Mouse (Mus musculus) neural tube, embryonic 12.5 days (tissue): ENCODE data around the gene 1700029F12Rik. TPM values are rescaled to one million over a fixed set of nuclear protein-coding genes. Genes with fewer than 3 reads are reported as not detected.

Source experiments
- ATAC-seq: fragments of 200-750 bp; cut with Nextera tagmentation; 2 replicates; pipeline ENCODE4 v1.8.0; 2017; ENCODE audit warnings: low read depth, mild to moderate bottlenecking, moderate TSS enrichment, moderate library complexity; ENCODE audit not compliant: low FRiP score
- H3K27ac ChIP-seq: fragments of 300-500 bp; sonication (generic); 2 replicates; pipeline ENCODE4 v1.5.1; 2016
- H3K27me3 ChIP-seq: fragments of 300-500 bp; sonication (generic); replicated peaks from 2 replicates; pipeline ENCODE4 v1.6.1; 2016; ENCODE audit warnings: mild to moderate bottlenecking
- H3K36me3 ChIP-seq: fragments of 300-500 bp; sonication (generic); 2 replicates; pipeline ENCODE4 v1.6.1; 2016; ENCODE audit warnings: mild to moderate bottlenecking
- H3K4me1 ChIP-seq: fragments of 300-500 bp; sonication (generic); 2 replicates; pipeline ENCODE4 v1.6.1; 2016
- H3K4me2 ChIP-seq: fragments of 300-500 bp; sonication (generic); replicated peaks from 2 replicates; pipeline ENCODE4 v1.6.1; 2016; ENCODE audit warnings: mild to moderate bottlenecking
- H3K4me3 ChIP-seq: fragments of 300-500 bp; sonication (generic); 2 replicates; pipeline ENCODE4 v1.5.1; 2016
- H3K9ac ChIP-seq: fragments of 300-500 bp; sonication (generic); 2 replicates; pipeline ENCODE4 v1.6.1; 2016; ENCODE audit warnings: mild to moderate bottlenecking
- H3K9me3 ChIP-seq: fragments of 300-500 bp; sonication (generic); 2 replicates; pipeline ENCODE4 v1.6.1; 2016; ENCODE audit warnings: mild to moderate bottlenecking
- WGBS: fragments of 180-500 bp; shearing (Covaris S2); methylation state at CpG from one replicate; pipeline ENCODE4 v1.1.7; 2016; 5-methylcytosine and 5-hydroxymethylcytosine counted together
- polyA plus RNA-seq: library from polyadenylated mRNA; unstranded; fragments of >200 nt; fragmentation: Nextera tagmentation; extraction: Ambion mirVana; gene quantifications from 2 replicates; pipeline ENCODE4 v1.2.1, GENCODE M21; 2016

Gene 1700029F12Rik
- polyA plus RNA-seq, 1 experiment from 2014 or later, result not detected

DNA sequence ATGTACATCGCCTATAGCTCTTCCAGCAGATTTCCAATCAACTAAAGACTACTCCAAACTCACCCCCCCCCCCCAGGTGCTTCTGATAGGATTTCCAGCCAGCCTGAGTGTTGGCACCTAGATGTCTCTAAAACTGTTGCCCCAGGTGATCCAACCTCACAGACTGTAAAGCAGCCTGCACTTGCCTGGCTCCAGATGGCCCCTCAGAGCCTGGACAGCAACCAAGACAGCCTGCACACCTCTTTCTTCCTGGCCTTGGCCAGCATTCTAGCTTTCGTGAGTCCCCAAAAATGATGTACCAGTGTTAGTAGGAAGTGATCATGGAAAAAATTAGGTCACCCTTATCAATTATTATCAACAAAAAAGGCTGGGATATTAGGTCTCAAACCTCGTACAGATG is 16.5 kb downstream of the 1700029F12Rik start:
- H3K9ac ChIP-seq, result no peak overlapping the region
- no peak overlapping the region for H3K4me3 ChIP-seq
- 90% methylated on average over 3 of the region's 3 CpGs for WGBS
- H3K9me3 ChIP-seq, result no peaks in the 10 kb centered on the region
- H3K36me3 ChIP-seq, result no peaks in the 10 kb centered on the region
- H3K27me3 ChIP-seq, result no peaks in the 10 kb centered on the region
- H3K4me1 ChIP-seq, result no peaks in the 10 kb centered on the region
- no peak overlapping the region for H3K4me2 ChIP-seq
- no peak for ATAC-seq
- no peak overlapping the region for H3K27ac ChIP-seq

DNA sequence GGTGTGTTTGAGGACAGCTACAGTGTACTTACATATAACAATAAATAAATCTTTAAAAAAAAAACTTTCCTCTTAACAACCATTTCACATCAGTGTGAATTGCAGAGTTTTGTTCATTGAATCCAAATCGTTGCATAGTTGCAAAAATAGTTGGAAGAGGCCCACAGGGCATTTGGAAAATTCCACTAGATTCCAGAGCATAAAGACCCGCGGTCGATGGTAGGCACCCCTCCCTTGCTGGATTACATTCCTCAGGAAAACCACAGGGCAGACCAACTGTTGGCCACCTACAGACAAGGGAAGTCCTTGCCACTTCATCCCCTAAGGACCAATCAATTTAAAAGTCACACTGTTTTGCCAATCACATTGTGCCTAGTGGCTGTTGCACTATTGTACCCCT is 19.8 kb downstream of the 1700029F12Rik start:
- no peaks in the 10 kb centered on the region for H3K4me1 ChIP-seq
- 94% methylated on average over 4 of the region's 4 CpGs for WGBS
- no peak overlapping the region for H3K4me3 ChIP-seq
- H3K9ac ChIP-seq, result no peak overlapping the region
- H3K36me3 ChIP-seq, result no peaks in the 10 kb centered on the region
- H3K27me3 ChIP-seq, result no peaks in the 10 kb centered on the region
- no peak for ATAC-seq
- H3K4me2 ChIP-seq, result no peak overlapping the region
- H3K9me3 ChIP-seq, result no peaks in the 10 kb centered on the region
- H3K27ac ChIP-seq, result no peak overlapping the region

DNA sequence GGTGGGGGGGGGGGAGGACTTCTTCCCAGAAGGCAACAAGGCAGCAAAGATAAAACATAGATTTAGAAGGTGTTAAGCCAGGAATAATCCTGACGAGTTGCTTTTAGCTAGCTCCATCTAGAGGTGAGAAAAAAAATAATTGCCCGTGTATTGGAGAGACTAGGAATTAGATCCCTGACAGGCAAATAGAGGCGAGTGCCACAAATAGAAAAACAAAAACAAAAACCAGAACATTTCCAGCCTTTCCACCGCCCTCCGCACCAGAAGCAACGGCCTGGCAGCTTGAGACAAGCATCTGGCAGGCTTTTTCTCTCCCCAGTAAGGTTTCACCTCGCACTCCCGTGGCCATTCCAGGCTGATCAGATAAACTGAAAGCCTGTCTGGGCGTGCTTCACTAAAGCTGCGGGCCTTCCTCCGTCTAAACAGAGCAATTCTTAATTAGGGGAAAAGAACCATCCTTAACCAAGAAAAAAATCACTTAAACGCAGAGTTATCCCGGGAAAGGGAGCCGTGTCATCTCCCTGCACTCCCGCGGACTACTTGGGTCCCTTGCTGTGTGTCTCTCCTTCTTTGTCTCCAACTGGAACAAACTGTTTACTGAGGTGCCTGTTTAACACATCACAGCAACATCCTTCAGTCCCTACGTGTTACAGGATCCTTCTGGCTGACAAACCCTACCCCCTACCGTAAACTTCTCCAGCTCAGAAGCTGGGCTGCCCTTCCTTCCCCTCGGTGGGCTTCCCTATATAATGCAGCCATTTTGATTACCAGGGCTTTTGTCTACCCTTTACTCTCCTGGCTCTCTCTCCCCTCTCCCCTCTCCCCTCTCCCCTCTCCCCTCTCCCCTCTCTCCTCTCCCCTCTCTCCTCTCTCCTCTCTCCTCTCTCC is 25.7 kb downstream of the 1700029F12Rik start:
- peak overlapping the region; percentile 67 for H3K9ac ChIP-seq
- H3K9me3 ChIP-seq, result no peaks in the 10 kb centered on the region
- no peak overlapping the region for H3K27ac ChIP-seq
- peak overlapping the region; percentile 39 for H3K4me3 ChIP-seq
- no peaks in the 10 kb centered on the region for H3K27me3 ChIP-seq
- ATAC-seq, result peak; percentile 83
- under 1% methylated on average over 19 of the region's 19 CpGs for WGBS
- H3K4me2 ChIP-seq, result peak overlapping the region; percentile 80
- no peaks in the 10 kb centered on the region for H3K36me3 ChIP-seq
- 0 out of 2 replicates have a peak, but pooled peaks cover 5% of the 10 kb centered on the region for H3K4me1 ChIP-seq

DNA sequence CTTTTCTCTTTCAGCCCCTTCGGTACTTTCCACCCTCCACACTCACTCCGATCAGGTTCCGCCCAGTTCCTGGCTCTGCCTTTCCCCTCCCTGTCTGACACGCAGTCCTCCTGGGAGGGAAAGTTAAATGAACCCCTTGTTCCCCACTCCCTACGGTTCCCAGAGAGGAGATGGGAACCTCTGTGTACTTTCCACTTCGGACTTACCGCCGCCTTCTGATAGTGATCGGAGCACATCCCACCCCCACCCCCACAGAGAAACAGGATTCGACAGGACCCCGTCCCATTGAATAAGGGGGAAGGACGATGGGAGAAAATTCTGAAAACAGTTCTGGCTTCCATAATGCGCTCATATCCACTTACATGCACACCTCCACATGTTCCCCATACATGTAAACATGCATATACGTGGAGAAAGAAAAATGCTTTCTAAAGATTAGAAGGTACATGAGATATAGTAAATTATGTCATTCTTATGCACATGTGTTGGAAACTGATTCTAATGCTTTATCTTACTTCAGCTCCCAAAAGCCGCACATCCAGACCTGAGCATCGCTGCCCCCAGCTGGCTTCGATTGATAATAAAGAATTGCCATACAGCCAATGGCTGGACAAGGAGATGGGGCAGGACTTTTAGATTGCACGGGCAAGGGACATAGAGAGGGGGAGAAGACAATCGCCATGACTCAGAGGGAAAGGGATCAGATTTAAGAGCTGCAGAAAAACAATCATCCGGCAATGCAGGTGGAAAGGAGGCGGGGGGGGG is 26.5 kb downstream of the 1700029F12Rik start:
- Histone ChIP-seq H3K4me1 (0 out of 2 replicates have a peak, but pooled peaks cover 5% of the 10 kb centered on the region), H3K27ac (no peak overlapping the region), H3K9me3 (no peaks in the 10 kb centered on the region), H3K4me2 (peak overlapping the region; percentile 80), H3K4me3 (peak overlapping the region; percentile 39), H3K27me3 (no peaks in the 10 kb centered on the region), H3K36me3 (no peaks in the 10 kb centered on the region), H3K9ac (peak overlapping the region; percentile 48)
- whole genome bisulfite sequencing, result under 1% methylated on average over 19 of the region's 21 CpGs
- ATAC-seq, result peak; percentile 84

DNA sequence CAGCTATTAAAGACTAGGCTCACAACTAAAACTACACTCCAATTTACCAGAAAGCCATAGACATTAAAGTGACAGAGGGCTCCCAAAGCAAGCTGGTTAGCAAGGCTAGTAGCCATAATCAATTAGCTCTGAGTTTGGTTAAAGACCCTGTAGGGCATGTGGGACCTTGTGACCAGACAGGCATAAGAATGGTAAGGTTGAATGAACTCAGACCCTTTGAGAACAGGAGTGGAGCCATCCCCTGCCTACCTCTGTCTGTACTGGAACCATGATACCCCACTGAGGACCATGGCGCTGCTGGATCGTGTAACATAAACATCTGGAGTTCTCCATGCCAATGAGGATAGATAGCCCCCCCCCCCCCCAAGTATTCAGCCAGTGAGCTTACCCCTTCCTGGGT is 27.4 kb downstream of the 1700029F12Rik start:
- Histone ChIP-seq H3K4me1 (0 out of 2 replicates have a peak, but pooled peaks cover 5% of the 10 kb centered on the region), H3K4me3 (no peak overlapping the region)
- no peak for ATAC-seq

DNA sequence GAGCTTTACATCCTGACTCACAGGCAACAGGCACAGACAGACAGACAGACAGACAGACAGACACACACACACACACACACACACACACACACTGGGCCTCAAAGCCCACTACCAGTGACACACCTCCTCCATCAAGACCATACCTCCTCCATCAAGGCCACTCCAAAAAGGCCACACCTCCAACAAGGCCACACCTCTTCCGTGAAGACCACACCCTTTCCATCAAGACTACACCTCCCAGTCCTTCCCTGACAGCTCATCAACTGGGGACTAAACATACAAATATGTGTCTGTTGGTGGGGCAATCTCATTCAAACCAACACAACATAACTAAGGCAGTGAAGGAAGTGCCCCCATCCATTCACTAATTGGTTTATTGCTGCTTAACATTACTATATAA is 37.1 kb downstream of the 1700029F12Rik start:
- H3K9me3 ChIP-seq, result no peaks in the 10 kb centered on the region
- 61% methylated on average over 1 of the region's 1 CpGs for WGBS
- H3K27ac ChIP-seq, result no peak overlapping the region
- H3K27me3 ChIP-seq, result no peaks in the 10 kb centered on the region
- H3K9ac ChIP-seq, result no peak overlapping the region
- no peak for ATAC-seq
- no peaks in the 10 kb centered on the region for H3K4me1 ChIP-seq
- H3K4me3 ChIP-seq, result no peak overlapping the region
- H3K36me3 ChIP-seq, result no peaks in the 10 kb centered on the region
- no peak overlapping the region for H3K4me2 ChIP-seq

More for the DNA sequence above, 27.4 kb downstream of the 1700029F12Rik start:
- Histone ChIP-seq H3K9ac (peak overlapping the region; percentile 48; the same call in 1 of the 2 replicates), H3K4me2 (peak overlapping the region; percentile 80), H3K27ac (no peak overlapping the region), H3K9me3 (no peaks in the 10 kb centered on the region), H3K36me3 (no peaks in the 10 kb centered on the region), H3K27me3 (no peaks in the 10 kb centered on the region)
- WGBS, result 59% methylated on average over 2 of the region's 2 CpGs

DNA sequence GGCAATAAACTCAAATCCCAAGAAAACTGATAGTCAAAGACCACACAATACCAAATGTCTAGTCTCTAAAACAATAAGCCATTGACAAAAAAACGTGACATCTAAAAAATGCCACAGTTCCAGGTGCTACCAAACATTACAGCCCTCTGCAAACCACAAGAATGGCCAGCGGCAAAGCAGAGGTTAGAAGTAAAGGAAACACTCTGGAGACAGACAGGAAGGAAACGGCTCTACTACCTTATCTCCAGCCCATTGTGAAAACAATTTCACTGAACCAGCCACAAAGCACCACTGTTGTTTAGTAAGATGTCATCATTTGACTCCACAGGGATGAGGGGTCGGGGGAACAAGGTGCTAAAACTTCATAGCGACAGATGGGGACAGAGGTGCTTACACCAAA is 38.9 kb downstream of the 1700029F12Rik start:
- H3K4me2 ChIP-seq, result no peak overlapping the region
- no peak overlapping the region for H3K9ac ChIP-seq
- H3K4me1 ChIP-seq, result no peaks in the 10 kb centered on the region
- H3K27me3 ChIP-seq, result no peaks in the 10 kb centered on the region
- no peaks in the 10 kb centered on the region for H3K36me3 ChIP-seq
- H3K4me3 ChIP-seq, result no peak overlapping the region
- no peak for ATAC-seq
- H3K9me3 ChIP-seq, result no peaks in the 10 kb centered on the region
- whole genome bisulfite sequencing, result 78% methylated on average over 5 of the region's 5 CpGs
- no peak overlapping the region for H3K27ac ChIP-seq

DNA sequence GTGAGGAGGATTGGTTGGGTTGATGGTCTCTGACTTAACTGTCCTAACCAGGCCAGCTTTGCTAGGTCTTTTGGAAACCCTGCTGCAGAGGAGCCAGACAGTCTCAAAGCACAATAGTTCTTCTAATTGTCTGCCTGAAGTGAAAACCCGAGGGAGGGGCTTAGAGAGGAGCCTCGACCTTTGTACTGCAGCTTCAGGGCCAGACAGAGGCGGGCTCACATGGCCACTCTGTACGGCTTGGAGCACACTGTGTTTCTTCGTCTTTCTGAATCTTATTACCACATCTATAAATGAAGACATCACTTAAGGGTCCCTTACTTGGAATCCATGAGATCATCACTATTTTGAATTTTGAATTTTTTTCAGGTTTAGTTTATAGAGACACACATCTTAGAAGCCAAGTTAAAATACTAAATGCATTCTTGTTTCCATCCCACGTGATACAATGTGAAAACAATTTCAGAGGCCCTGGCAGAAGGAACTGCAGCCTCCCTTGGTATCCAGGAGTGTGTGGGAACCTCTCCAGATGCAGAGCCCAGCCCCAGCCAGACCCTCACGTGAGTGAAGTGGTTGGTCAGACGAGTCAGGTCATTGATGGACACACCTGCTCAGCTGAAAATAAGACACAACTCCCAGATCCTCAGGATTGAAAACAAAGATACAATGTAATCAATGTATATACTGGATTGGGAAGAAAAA is 40.7 kb downstream of the 1700029F12Rik start:
- H3K9me3 ChIP-seq, result no peaks in the 10 kb centered on the region
- 31% methylated on average over 8 of the region's 8 CpGs for WGBS
- H3K9ac ChIP-seq, result no peak overlapping the region
- no peak for ATAC-seq
- no peak overlapping the region for H3K4me3 ChIP-seq
- H3K4me1 ChIP-seq, result no peaks in the 10 kb centered on the region
- no peaks in the 10 kb centered on the region for H3K27me3 ChIP-seq
- H3K27ac ChIP-seq, result no peak overlapping the region
- no peak overlapping the region for H3K4me2 ChIP-seq
- H3K36me3 ChIP-seq, result no peaks in the 10 kb centered on the region

DNA sequence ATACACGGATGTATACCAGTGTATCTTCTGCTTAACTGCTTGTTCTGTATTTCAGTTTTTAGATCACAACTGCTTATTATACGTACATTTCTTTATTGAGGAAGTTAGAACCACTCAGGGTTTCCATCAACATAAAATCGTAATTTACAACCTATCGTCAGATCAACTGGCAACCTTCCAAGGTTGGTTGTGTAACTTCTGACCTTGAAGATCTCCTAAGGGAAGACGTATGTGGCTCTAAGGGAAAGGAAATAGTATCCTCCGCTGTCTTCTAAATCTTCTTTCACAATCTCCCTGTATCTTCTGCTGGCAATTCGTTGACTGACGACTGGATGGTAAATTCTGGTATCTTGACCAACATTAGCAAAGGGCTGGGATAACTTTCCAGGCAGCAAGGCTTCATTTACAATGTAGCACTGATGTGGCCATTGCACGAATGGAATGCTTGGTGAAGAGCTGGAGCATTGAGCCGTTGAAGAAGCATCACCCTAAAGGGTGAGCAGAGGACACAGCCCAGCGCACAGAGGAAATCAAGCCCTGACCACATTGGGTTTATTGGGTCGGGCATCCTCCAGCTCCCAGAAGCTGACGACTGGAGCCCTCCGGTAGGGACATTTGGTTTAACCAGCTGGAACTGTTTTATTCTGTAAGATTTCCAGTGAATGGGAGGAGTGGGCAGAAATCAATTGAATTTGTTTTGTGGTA is 43.4 kb downstream of the 1700029F12Rik start:
- 81% methylated on average over 14 of the region's 14 CpGs for WGBS
- Histone ChIP-seq H3K9ac (no peak overlapping the region), H3K27me3 (no peaks in the 10 kb centered on the region), H3K27ac (no peak overlapping the region), H3K4me1 (no peaks in the 10 kb centered on the region), H3K9me3 (no peaks in the 10 kb centered on the region), H3K36me3 (no peaks in the 10 kb centered on the region), H3K4me2 (no peak overlapping the region), H3K4me3 (no peak overlapping the region)
- ATAC-seq, result no peak

DNA sequence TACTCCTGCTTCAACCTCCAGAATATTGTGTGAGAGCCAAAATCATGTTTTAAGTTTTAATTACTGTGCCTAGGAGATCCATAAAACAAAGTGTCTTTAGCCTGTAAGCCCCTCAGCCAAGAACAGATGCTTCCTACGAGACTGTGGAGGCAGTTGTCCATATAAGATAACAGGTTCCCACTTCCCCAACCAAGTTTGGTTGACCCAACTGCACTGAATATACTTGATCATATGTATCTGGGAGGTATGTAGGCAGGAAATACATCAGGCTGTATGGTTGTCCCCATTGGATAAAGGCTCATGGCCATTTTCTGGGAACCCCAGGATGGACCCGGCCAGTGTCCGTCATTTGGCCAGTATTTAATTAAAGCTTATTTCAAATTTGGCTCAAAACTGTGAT is 44.1 kb downstream of the 1700029F12Rik start:
- no peak overlapping the region for H3K9ac ChIP-seq
- no peaks in the 10 kb centered on the region for H3K9me3 ChIP-seq
- H3K4me1 ChIP-seq, result no peaks in the 10 kb centered on the region
- H3K4me3 ChIP-seq, result no peak overlapping the region
- no peaks in the 10 kb centered on the region for H3K36me3 ChIP-seq
- WGBS, result 97% methylated on average over 3 of the region's 3 CpGs
- no peaks in the 10 kb centered on the region for H3K27me3 ChIP-seq
- no peak overlapping the region for H3K27ac ChIP-seq
- no peak for ATAC-seq
- H3K4me2 ChIP-seq, result no peak overlapping the region

DNA sequence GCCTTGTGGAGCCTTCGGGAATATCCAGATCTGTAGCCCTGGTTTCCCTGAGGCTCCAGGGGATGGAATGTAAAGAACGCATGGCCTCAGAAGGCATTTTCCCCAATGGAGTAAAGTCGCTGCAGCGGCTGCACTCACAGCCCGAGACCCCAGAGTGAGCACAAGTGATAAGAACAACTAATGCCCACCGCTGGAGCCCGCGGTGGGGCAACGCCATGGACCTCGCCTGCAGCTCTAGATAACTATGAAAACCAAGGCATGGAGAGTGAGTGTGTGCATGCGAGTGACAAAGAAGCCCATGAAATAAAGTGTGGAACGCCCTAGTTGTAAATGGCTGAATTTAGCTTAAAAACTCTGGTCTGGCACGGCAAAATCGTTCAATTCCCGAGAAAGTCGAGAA is 45.0 kb downstream of the 1700029F12Rik start:
- Histone ChIP-seq H3K4me2 (no peak overlapping the region), H3K9me3 (no peaks in the 10 kb centered on the region), H3K36me3 (no peaks in the 10 kb centered on the region), H3K4me1 (no peaks in the 10 kb centered on the region), H3K27me3 (no peaks in the 10 kb centered on the region), H3K4me3 (no peak overlapping the region), H3K9ac (no peak overlapping the region), H3K27ac (no peak overlapping the region)
- WGBS, result 95% methylated on average over 16 of the region's 16 CpGs
- ATAC-seq, result no peak
